Mouse (Mus musculus) limb, embryonic 14.5 days (tissue): ENCODE measurements around the gene Eif3d. TPM values are rescaled to one million over a fixed set of nuclear protein-coding genes. Genes with fewer than 3 reads are reported as not detected.

Experiments used
- ATAC-seq: fragments of 200-750 bp; cut with Nextera tagmentation; 2 replicates; pipeline ENCODE4 v1.8.0; 2017; ENCODE audit warnings: low read depth, moderate number of reproducible peaks, moderate TSS enrichment; ENCODE audit not compliant: low FRiP score
- DNase-seq: peaks from one replicate; pipeline ENCODE4 v3.0.0-alpha.2; 2015; ENCODE audit warnings: low spot score
- H3K27ac ChIP-seq: fragments of 300-500 bp; sonication (generic); replicated peaks from 2 replicates; pipeline ENCODE4 v1.5.1; 2014; ENCODE audit warnings: low read depth, mild to moderate bottlenecking, low read length, moderate library complexity, mixed read lengths
- H3K27me3 ChIP-seq: fragments of 300-500 bp; sonication (generic); 2 replicates; pipeline ENCODE4 v1.6.1; 2014; ENCODE audit warnings: low read length, mixed read lengths; ENCODE audit not compliant: control insufficient read depth, insufficient read depth
- H3K36me3 ChIP-seq: fragments of 300-500 bp; sonication (generic); 2 replicates; pipeline ENCODE4 v1.6.1; 2014; ENCODE audit warnings: mild to moderate bottlenecking, low read length, moderate library complexity, mixed read lengths; ENCODE audit not compliant: control insufficient read depth, insufficient read depth
- H3K4me1 ChIP-seq: fragments of 300-500 bp; sonication (generic); 2 replicates; pipeline ENCODE4 v1.6.1; 2014; ENCODE audit warnings: antibody characterized with exemption, low read length, mixed read lengths; ENCODE audit not compliant: control insufficient read depth, insufficient read depth
- H3K4me2 ChIP-seq: fragments of 300-500 bp; sonication (generic); replicated peaks from 2 replicates; pipeline ENCODE4 v1.6.1; 2014; ENCODE audit warnings: low read depth, mild to moderate bottlenecking, low read length, moderate library complexity; ENCODE audit not compliant: severe bottlenecking
- H3K4me3 ChIP-seq: fragments of 300-500 bp; sonication (generic); replicated peaks from 2 replicates; pipeline ENCODE4 v1.5.1; 2014; ENCODE audit warnings: low read length
- H3K9ac ChIP-seq: fragments of 300-500 bp; sonication (generic); 2 replicates; pipeline ENCODE4 v1.6.1; 2014; ENCODE audit warnings: mild to moderate bottlenecking, low read depth, low read length, moderate library complexity; ENCODE audit not compliant: severe bottlenecking
- H3K9me3 ChIP-seq: fragments of 300-500 bp; sonication (generic); 2 replicates; pipeline ENCODE4 v1.6.1; 2016; ENCODE audit warnings: low read length; ENCODE audit not compliant: control insufficient read depth
- POLR2A ChIP-seq: fragments of 200-500 bp; IDR thresholded peaks from 2 replicates; pipeline ENCODE4 v1.8.0; 2012; ENCODE audit warnings: inconsistent platforms, mild to moderate bottlenecking, moderate library complexity, borderline replicate concordance; ENCODE audit not compliant: insufficient read depth, insufficient read length; ENCODE audit errors: extremely low read depth
- WGBS: fragments of 180-500 bp; shearing (Covaris S2); extraction: QIAGEN DNeasy Blood & Tissue Kit; methylation state at CpG from one replicate; pipeline ENCODE4 v1.1.7; 2014; 5-methylcytosine and 5-hydroxymethylcytosine counted together
- polyA plus RNA-seq, 2 experiments: library from polyadenylated mRNA; depleted of rRNA in 1 of 2; stranded (reverse) in 1 of 2; unstranded in 1 of 2; fragments of >200 nt; fragmentation: Nextera tagmentation in 1 of 2; extraction: Ambion mirVana in 1 of 2; gene quantifications; 2 replicates each; pipeline versions ENCODE4 v1.2.1 to v1.2.3; 2012 to 2014

The Eif3d gene
- polyA plus RNA-seq, 2 experiments = 188 to 204 TPM

DNA sequence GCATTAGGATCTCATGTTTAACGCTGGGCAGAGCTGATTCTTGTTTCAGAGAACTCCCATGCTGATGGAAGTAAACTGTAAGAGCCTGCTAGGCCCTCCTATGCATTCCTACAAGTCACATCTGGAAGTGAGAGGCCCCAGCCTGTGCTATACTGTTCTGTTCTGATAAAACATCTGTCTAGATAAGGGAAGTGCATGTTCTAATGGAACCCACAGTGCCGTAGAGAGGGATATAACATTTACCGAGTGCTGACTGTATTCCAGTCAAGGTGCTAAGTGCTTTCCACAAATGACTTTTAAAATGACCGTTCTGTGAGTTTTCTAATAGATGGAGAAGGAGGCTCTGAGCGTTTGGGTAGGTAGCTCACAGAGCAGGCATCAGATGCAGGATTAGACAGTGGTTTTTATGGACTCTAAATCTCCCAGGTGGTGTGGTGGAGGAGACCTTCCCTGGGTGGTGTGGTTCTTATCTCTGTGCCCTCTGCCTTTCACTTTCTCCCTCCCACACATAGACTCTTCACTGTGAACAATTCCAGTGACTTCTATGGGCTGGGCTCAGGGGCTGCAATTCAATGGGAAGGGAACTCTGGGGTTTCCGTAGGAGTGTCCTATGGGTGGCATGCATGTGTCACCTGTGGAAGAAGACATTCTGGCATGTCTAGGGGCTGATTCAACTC, 3.7 kb upstream of the Eif3d start:
- Histone ChIP-seq H3K4me2 (no peak overlapping the region), H3K36me3 (no peaks in the 10 kb centered on the region), H3K27ac (no peak overlapping the region), H3K9me3 (no peaks in the 10 kb centered on the region), H3K9ac (no peak overlapping the region), H3K4me3 (no peak overlapping the region), H3K4me1 (peaks cover 4% of the 10 kb centered on the region), H3K27me3 (no peaks in the 10 kb centered on the region)
- DNase-seq (no peak), ATAC-seq (no peak)
- 67% methylated on average over 6 of the region's 6 CpGs for whole genome bisulfite sequencing
- no peak for TF ChIP-seq POLR2A

DNA sequence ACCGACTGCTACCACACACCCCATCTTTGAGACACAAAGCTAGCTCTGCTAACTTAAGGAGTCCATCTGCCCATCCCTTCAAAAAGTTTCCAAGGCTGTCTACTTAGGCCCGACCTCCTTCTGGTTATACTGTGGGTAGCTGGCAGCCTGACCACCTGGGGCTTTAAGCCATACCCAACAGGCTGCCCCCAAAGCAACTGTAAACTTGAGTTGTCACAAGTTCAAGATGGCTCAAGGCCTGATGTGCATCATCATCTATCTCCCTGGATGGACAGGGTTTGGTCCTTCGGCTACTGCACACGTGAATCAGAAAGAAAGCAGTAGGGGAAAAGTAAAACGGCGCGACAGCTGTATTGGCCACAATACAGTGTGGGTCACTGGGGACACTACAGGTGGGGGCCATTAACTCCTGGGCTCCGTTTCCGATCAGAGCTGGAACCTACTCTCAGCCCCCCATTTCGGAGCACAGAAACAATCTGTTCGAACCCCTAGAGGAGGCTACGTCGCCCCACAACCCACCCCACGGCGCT, 608 bp downstream of the Eif3d start:
- Histone ChIP-seq H3K27me3 (no peaks in the 10 kb centered on the region), H3K9ac (peak overlapping the region; percentile 82), H3K4me1 (peaks cover 8% of the 10 kb centered on the region), H3K4me3 (peak overlapping the region; percentile 64), H3K4me2 (peak overlapping the region; percentile 74), H3K36me3 (peaks cover 38% of the 10 kb centered on the region), H3K9me3 (no peaks in the 10 kb centered on the region), H3K27ac (peak overlapping the region; percentile 99)
- 1% methylated on average over 15 of the region's 15 CpGs for WGBS
- DNase-seq (no peak), ATAC-seq (0 out of 2 replicates have a peak, but pooled peaks have one; percentile 3)
- TF ChIP-seq POLR2A = no peak

DNA sequence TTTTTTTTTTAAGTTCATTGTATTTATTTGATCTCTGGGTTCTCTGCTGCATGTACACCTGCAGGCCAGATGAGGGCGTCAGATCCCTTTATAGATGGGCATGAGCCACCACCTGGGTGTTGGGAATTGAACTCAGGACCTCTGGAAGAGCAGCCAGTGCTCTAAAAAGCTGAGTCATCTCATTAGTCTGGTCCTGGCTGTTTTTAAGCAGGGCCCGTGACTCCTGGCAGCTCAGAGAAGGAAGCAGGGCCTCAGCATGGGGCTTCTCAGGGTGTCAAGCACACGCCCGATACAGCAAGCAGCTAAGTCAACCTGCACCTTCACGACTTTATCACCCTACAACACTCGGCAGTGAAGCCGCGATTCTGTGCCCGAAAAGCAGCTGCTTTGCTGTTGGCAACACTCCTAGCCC, 5.5 kb downstream of the Eif3d start:
- ATAC-seq (no peak), DNase-seq (no peak)
- Histone ChIP-seq H3K4me2 (no peak overlapping the region), H3K9me3 (no peaks in the 10 kb centered on the region), H3K9ac (no peak overlapping the region), H3K36me3 (peaks cover 86% of the 10 kb centered on the region), H3K4me3 (no peak overlapping the region), H3K27ac (no peak overlapping the region), H3K4me1 (peaks cover 8% of the 10 kb centered on the region), H3K27me3 (no peaks in the 10 kb centered on the region)
- TF ChIP-seq POLR2A = no peak
- 83% methylated on average over 9 of the region's 9 CpGs for WGBS

DNA sequence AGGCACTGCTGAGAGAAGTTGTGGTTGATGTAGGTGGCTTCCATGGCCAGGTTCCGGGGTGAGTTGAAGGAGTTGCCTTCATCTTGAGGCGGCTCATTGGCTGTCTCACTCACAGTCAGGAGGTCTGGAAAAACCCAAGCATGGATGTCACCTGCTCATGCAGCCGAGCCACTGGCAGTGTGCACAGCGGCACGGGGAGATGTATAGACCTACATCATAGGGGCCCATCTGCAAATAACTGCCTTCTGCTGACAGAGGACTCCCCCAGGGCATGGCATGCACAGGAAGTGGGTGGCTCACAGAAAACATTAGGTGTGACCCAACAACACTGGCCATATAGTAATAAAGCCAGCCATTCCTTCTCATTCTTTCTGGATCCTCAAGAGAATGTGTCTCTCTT, 8.2 kb downstream of the Eif3d start:
- Histone ChIP-seq H3K9me3 (no peaks in the 10 kb centered on the region), H3K27me3 (no peaks in the 10 kb centered on the region), H3K9ac (no peak overlapping the region), H3K4me2 (no peak overlapping the region), H3K4me3 (no peak overlapping the region), H3K27ac (no peak overlapping the region), H3K4me1 (no peaks in the 10 kb centered on the region), H3K36me3 (peaks cover 90% of the 10 kb centered on the region)
- WGBS = 89% methylated on average over 5 of the region's 5 CpGs
- DNase-seq (no peak), ATAC-seq (no peak)
- no peak for TF ChIP-seq POLR2A

DNA sequence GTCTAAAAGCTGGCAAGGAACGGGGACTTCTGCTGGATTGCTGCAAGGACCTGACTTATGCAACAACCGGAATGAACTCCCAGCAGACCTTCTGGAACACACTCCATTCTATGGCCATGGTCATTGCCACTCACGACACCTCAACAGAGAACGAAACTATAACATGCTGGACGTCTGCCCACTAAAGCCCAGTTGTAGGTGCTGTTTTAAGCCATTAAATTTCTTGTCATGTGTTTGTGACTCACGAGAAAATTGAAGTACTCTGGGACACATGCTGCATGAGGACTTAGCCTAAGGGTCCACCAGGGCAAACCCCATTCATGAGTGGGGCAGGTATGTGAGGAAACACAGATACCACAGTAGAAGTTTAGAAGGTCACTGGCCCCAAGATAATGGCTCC, 9.9 kb downstream of the Eif3d start:
- no peak overlapping the region for H3K27ac ChIP-seq
- H3K4me2 ChIP-seq = no peak overlapping the region
- H3K27me3 ChIP-seq = peaks cover 3% of the 10 kb centered on the region; the same call in 1 of the 2 replicates
- H3K9ac ChIP-seq = no peak overlapping the region
- H3K9me3 ChIP-seq = no peaks in the 10 kb centered on the region
- whole genome bisulfite sequencing = 90% methylated on average over 6 of the region's 6 CpGs
- H3K4me3 ChIP-seq = no peak overlapping the region
- TF ChIP-seq POLR2A = no peak
- H3K4me1 ChIP-seq = 0 out of 2 replicates have a peak, but pooled peaks cover 5% of the 10 kb centered on the region
- ATAC-seq (no peak), DNase-seq (no peak)
- H3K36me3 ChIP-seq = peaks cover 72% of the 10 kb centered on the region
